Mouse (Mus musculus) MEL (cell line): ENCODE data around the gene Ndufa11. TPM values are rescaled to one million over a fixed set of nuclear protein-coding genes. Genes with fewer than 3 reads are reported as not detected.
A peak's percentile ranks its signal among the peaks of the same experiment; 100 is the strongest.

Experiments used
- DNase-seq: peaks from one replicate; pipeline ENCODE4 v3.0.0; 2011; ENCODE audit warnings: low read depth, low spot score
- H3K27ac ChIP-seq: 2 replicates; pipeline ENCODE4 v1.5.1; 2012; ENCODE audit warnings: low read depth, mild to moderate bottlenecking, control low read depth, low read length, moderate library complexity; ENCODE audit not compliant: control insufficient read depth
- H3K27me3 ChIP-seq, 2 experiments: fragments of 150-350 bp in 1 of 2; sonication (generic) in 1 of 2; 2 replicates each; pipeline ENCODE4 v1.6.1; 2012; ENCODE audit warnings: low read length in 2 of 2, mild to moderate bottlenecking in 2 of 2, improper control_type of control experiment in 1 of 2, moderate library complexity in 1 of 2; ENCODE audit not compliant: insufficient read depth in 2 of 2, control insufficient read depth in 1 of 2
- H3K36me3 ChIP-seq, 2 experiments: 2 replicates each; pipeline ENCODE4 v1.6.1; 2012 to 2014; ENCODE audit warnings: low read length in 2 of 2, improper control_type of control experiment in 1 of 2, inconsistent platforms in 1 of 2, mild to moderate bottlenecking in 1 of 2; ENCODE audit not compliant: insufficient read depth in 2 of 2, control insufficient read depth in 1 of 2
- H3K4me1 ChIP-seq, 2 experiments: fragments of 150-350 bp in 1 of 2; sonication (generic) in 1 of 2; 2 replicates each; pipeline ENCODE4 v1.6.1; 2012; ENCODE audit warnings: low read length in 2 of 2, improper control_type of control experiment in 1 of 2, mild to moderate bottlenecking in 1 of 2; ENCODE audit not compliant: insufficient read depth in 2 of 2, control insufficient read depth in 1 of 2
- H3K4me3 ChIP-seq, 2 experiments: fragments of 150-350 bp in 1 of 2; sonication (generic) in 1 of 2; 2 replicates each; pipeline ENCODE4 v1.5.1; 2012; ENCODE audit warnings: low read depth in 2 of 2, low read length in 2 of 2, mild to moderate bottlenecking in 2 of 2, moderate library complexity in 2 of 2, control low read depth in 1 of 2, improper control_type of control experiment in 1 of 2; ENCODE audit not compliant: control insufficient read depth in 1 of 2, insufficient read depth in 1 of 2
- H3K79me2 ChIP-seq: 2 replicates; pipeline ENCODE4 v1.6.1; 2012; ENCODE audit warnings: mild to moderate bottlenecking, low read length, moderate library complexity; ENCODE audit not compliant: control insufficient read depth, poor library complexity, insufficient read depth
- H3K9ac ChIP-seq: 2 replicates; pipeline ENCODE4 v1.6.1; 2012; ENCODE audit warnings: low read depth, mild to moderate bottlenecking, control low read depth, low read length, moderate library complexity; ENCODE audit not compliant: control insufficient read depth, poor library complexity, severe bottlenecking
- H3K9me3 ChIP-seq: fragments of 150-350 bp; sonication (generic); replicated peaks from 2 replicates; pipeline ENCODE4 v1.6.1; 2012; ENCODE audit warnings: mild to moderate bottlenecking, low read length, improper control_type of control experiment, moderate library complexity; ENCODE audit not compliant: insufficient read depth
- BHLHE40 ChIP-seq: IDR thresholded peaks from 2 replicates; pipeline ENCODE4 v1.6.1; 2012; ENCODE audit warnings: low read depth, mild to moderate bottlenecking, inconsistent platforms, low read length, improper control_type of control experiment, borderline replicate concordance
- CHD2 ChIP-seq: IDR thresholded peaks from 2 replicates; pipeline ENCODE4 v1.6.1; 2011; ENCODE audit warnings: low read length, improper control_type of control experiment
- CTCF ChIP-seq, 3 experiments: IDR thresholded peaks in 2 of 3; conservative IDR thresholded peaks in 1 of 3; 2 replicates each; pipeline ENCODE4 v1.5.1; 2011 to 2012; ENCODE audit warnings: low read length in 3 of 3, low read depth in 2 of 3, mild to moderate bottlenecking in 2 of 3, improper control_type of control experiment in 1 of 3, inconsistent platforms in 1 of 3, mixed read lengths in 1 of 3, moderate library complexity in 1 of 3; ENCODE audit not compliant: control insufficient read depth in 1 of 3, insufficient read depth in 1 of 3, poor library complexity in 1 of 3, severe bottlenecking in 1 of 3
- EP300 ChIP-seq, 2 experiments: IDR thresholded peaks; 2 replicates each; pipeline ENCODE4 v1.6.1; 2011; ENCODE audit warnings: improper control_type of control experiment in 2 of 2, low read length in 2 of 2, low read depth in 1 of 2, mild to moderate bottlenecking in 1 of 2
- ETS1 ChIP-seq: IDR thresholded peaks from 2 replicates; pipeline ENCODE4 v1.6.1; 2012; ENCODE audit warnings: low read depth, mild to moderate bottlenecking, inconsistent platforms, low read length, improper control_type of control experiment, moderate library complexity
- HCFC1 ChIP-seq: IDR thresholded peaks from 2 replicates; pipeline ENCODE4 v1.6.1; 2012; ENCODE audit warnings: low read depth, mild to moderate bottlenecking, inconsistent platforms, low read length, improper control_type of control experiment, moderate library complexity
- KAT2A ChIP-seq: conservative IDR thresholded peaks from 2 replicates; pipeline ENCODE4 v1.6.1; 2012; ENCODE audit warnings: low read depth, low read length, improper control_type of control experiment, inconsistent platforms
- MAZ ChIP-seq: IDR thresholded peaks from 2 replicates; pipeline ENCODE4 v1.6.1; 2012; ENCODE audit warnings: low read depth, mild to moderate bottlenecking, inconsistent platforms, low read length, improper control_type of control experiment
- MYC ChIP-seq: IDR thresholded peaks from 2 replicates; pipeline ENCODE4 v1.6.1; 2011; ENCODE audit warnings: low read depth, mild to moderate bottlenecking, low read length, improper control_type of control experiment, moderate library complexity
- NELFE ChIP-seq: IDR thresholded peaks from 2 replicates; pipeline ENCODE4 v1.6.1; 2011; ENCODE audit warnings: low read depth, low read length, improper control_type of control experiment
- NRF1 ChIP-seq: IDR thresholded peaks from 2 replicates; pipeline ENCODE4 v1.6.1; 2014; ENCODE audit warnings: low read depth, mild to moderate bottlenecking, inconsistent platforms, low read length, improper control_type of control experiment, moderate library complexity; ENCODE audit not compliant: poor library complexity, insufficient read depth, severe bottlenecking
- POLR2AphosphoS5 ChIP-seq: IDR thresholded peaks from 2 replicates; pipeline ENCODE4 v1.6.1; 2012; ENCODE audit warnings: low read depth, borderline replicate concordance, mild to moderate bottlenecking, inconsistent platforms, low read length, moderate library complexity, mixed read lengths
- RAD21 ChIP-seq: IDR thresholded peaks from 2 replicates; pipeline ENCODE4 v1.6.1; 2011; ENCODE audit warnings: mild to moderate bottlenecking, low read depth, low read length, improper control_type of control experiment
- RCOR1 ChIP-seq: IDR thresholded peaks from 2 replicates; pipeline ENCODE4 v1.6.1; 2012; ENCODE audit warnings: low read depth, mild to moderate bottlenecking, inconsistent platforms, low read length, improper control_type of control experiment
- SIN3A ChIP-seq: IDR thresholded peaks from 2 replicates; pipeline ENCODE4 v1.6.1; 2012; ENCODE audit warnings: low read length, improper control_type of control experiment, inconsistent platforms
- SMC3 ChIP-seq: IDR thresholded peaks from 2 replicates; pipeline ENCODE4 v1.6.1; 2011; ENCODE audit warnings: low read depth, low read length, improper control_type of control experiment
- TBP ChIP-seq: IDR thresholded peaks from 2 replicates; pipeline ENCODE4 v1.8.0; 2011; ENCODE audit warnings: low read depth, low read length, improper control_type of control experiment
- TCF12 ChIP-seq: IDR thresholded peaks from 2 replicates; pipeline ENCODE4 v1.6.1; 2014; ENCODE audit warnings: low read depth, mild to moderate bottlenecking, inconsistent platforms, low read length, improper control_type of control experiment, moderate library complexity
- ZC3H11A ChIP-seq: IDR thresholded peaks from 2 replicates; pipeline ENCODE4 v1.6.1; 2012; ENCODE audit warnings: low read depth, mild to moderate bottlenecking, inconsistent platforms, low read length, improper control_type of control experiment
- ZKSCAN1 ChIP-seq: IDR thresholded peaks from 2 replicates; pipeline ENCODE4 v1.6.1; 2012; ENCODE audit warnings: low read depth, mild to moderate bottlenecking, inconsistent platforms, low read length, improper control_type of control experiment, moderate library complexity
- ZMIZ1 ChIP-seq: IDR thresholded peaks from 2 replicates; pipeline ENCODE4 v1.6.1; 2012; ENCODE audit warnings: low read depth, mild to moderate bottlenecking, inconsistent platforms, low read length, improper control_type of control experiment, moderate library complexity
- polyA plus RNA-seq, 2 experiments: library from polyadenylated mRNA; stranded (reverse) in 1 of 2; unstranded in 1 of 2; fragments of >175 nt in 1 of 2; fragments of >200 nt in 1 of 2; gene quantifications; 2 replicates each; pipeline versions ENCODE4 v1.2.1 to v1.2.4; 2012; ENCODE audit warnings: low replicate concordance in 2 of 2, low read depth in 1 of 2; ENCODE audit not compliant: insufficient read length in 2 of 2, insufficient read depth in 1 of 2, missing spikeins in 1 of 2
- total RNA-seq: library from RNA; depleted of rRNA; stranded (reverse); fragments of 300-350 nt; gene quantifications from 2 replicates; pipeline ENCODE4 v1.2.3, GENCODE M21; 2012

Ndufa11 gene
- total and polyA plus RNA-seq, 3 experiments, result 249 to 351 TPM; not detected in 1

GRCm38 (mm10) chr17:56668384-56669144, 49.0 kb upstream of the Ndufa11 start:
- TF ChIP-seq KAT2A (no peak), TCF12 (no peak), NELFE (no peak), SIN3A (peak; percentile 55; the same call in 1 of the 2 replicates), EP300 (IDR thresholded peaks at IDR 0.05; ENCODE audit: low read depth in 1 of 2, low read length in 2 of 2) (no peak), RCOR1 (no peak), CHD2 (no peak), RAD21 (peak; percentile 96), HCFC1 (peak; percentile 34; the same call in 1 of the 2 replicates), BHLHE40 (no peak), SMC3 (peak; percentile 71), ZKSCAN1 (no peak), CTCF (IDR thresholded peaks at IDR 0.05 in 2 of 3, conservative IDR thresholded peaks at IDR 0.05 in 1 of 3; ENCODE audit: control insufficient read depth in 1 of 3, insufficient read depth in 1 of 3, low read depth in 2 of 3, low read length in 3 of 3, poor library complexity in 1 of 3, severe bottlenecking in 1 of 3) (peak; percentile 73 to 97 (median 95)), ZC3H11A (peak; percentile 65), POLR2AphosphoS5 (no peak), MAZ (no peak), ZMIZ1 (no peak), MYC (no peak), ETS1 (no peak), NRF1 (peak; percentile 46; the same call in 1 of the 2 replicates), TBP (no peak)
- no peaks in the 10 kb centered on the region for H3K9me3 ChIP-seq
- H3K4me3 ChIP-seq, result peak overlapping the region; percentile 20 to 30; a peak in 3 of 4 replicates
- H3K4me1 ChIP-seq, result peaks cover 0 to 7% of the 10 kb centered on the region in 2 experiments; a peak in 2 of 4 replicates
- H3K79me2 ChIP-seq, result peaks cover 7% of the 10 kb centered on the region
- no peak overlapping the region for H3K27ac ChIP-seq
- DNase-seq, result peak; percentile 87
- H3K9ac ChIP-seq, result peak overlapping the region; percentile 36
- no peaks in the 10 kb centered on the region for H3K36me3 ChIP-seq
- H3K27me3 ChIP-seq, result no peaks in the 10 kb centered on the region
